Mouse (Mus musculus) CD8-positive naive resting alpha-beta T cell, adult 2 months (primary cell): Measurements from ENCODE around the gene Zfp286.

Experiments used
- DNase-seq, 2 experiments: peaks; one replicate each; pipeline ENCODE4 v3.0.0; 2022; ENCODE audit warnings: low read depth in 2 of 2, low spot score in 2 of 2

The Zfp286 gene

GRCm38 (mm10) chr11:62708252-62708651 lies 81.0 kb downstream of the Zfp286 start:
- no peak for DNase-seq

GRCm38 (mm10) chr11:62706141-62706540 lies 83.1 kb downstream of the Zfp286 start:
- no peak for DNase-seq
